Mouse (Mus musculus): Measurements from ENCODE around the gene Ildr2.

Ildr2 gene

DNA sequence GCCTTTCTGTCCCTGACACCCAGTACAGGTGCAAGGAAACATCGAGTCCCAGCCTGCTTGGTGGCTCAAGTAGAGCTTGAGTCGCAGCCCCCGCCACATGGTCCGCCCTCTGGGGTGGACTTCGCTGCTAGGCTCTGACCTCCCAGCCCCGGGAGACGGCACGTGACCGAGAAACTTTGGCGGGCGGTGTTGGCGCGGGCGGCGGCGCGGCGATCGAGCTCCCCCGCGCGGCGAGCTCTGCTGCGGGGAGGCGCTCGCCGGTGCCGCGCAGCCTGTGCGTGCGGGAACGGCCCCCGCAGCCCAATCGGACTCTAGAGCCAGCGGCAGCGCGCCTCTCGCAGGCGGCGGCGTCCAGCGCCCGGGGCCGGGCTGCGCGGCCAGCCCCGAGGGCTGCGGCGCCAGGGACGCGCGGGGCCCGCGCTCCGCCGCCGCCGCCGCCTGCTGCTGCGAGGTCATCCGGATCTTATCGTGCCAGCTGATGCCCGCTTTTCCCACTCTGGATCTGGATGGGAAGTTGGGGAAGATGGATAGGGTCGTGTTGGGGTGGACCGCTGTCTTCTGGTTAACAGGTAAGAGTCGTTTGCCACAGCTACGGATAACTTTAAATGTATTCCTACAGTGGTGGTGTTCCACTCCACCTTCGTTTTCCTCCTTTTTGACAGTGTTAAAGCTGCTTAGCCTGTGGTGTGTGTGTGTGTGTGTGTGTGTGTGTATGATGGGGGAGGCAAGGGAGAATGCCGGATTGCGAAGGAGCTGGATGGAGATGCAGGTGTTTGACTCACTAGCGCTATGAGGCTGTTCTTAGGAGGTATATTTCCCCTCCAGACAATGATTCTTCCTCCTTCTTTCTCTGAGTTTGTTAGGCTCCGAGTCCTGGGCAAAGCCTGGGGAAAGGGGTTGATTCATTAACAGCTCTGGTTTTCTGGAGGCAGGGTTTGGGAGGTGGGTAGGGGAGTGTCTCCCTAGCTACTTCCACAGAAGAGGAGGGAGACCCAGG is at the start of gene Ildr2:
Gene Ildr2, plus strand, starts transcription at position 242 of the 997 bp plus-strand sequence.
- ChIA-PET POLR2A (interaction anchor here (0.6 to 1.0 kb wide), 5 partner anchors 13 to 126 kb away, joined by 3 read pairs; no protein-coding TSS in a partner anchor), CTCF (interaction anchor here in 1 of 4 experiments (0.9 to 1.5 kb wide), 4 partner anchors 11 to 65 kb away, joined by 3 read pairs; no protein-coding TSS in a partner anchor)

DNA sequence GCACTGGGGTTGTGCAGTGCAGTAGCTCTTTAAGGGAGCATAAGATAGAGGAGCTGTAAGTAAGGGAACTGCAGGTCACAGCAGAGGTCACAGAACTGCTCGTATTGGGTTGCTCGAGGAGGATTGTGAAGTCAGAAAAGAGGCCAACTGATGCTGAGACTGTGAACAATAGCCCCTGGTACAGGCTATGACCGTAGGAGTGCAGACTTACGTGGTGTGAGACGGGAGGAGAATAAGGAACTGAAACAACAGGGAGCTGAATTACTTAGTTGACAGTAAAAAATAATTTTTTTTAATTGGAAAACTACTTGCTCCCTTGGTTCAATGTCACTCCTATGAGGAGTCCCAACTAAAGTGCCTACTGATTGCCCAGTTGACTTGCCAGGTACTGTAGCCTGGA is 49.8 kb upstream of the Ildr2 start:
- CTCF ChIA-PET, result no interaction called here
- POLR2A ChIA-PET, result no interaction called here

DNA sequence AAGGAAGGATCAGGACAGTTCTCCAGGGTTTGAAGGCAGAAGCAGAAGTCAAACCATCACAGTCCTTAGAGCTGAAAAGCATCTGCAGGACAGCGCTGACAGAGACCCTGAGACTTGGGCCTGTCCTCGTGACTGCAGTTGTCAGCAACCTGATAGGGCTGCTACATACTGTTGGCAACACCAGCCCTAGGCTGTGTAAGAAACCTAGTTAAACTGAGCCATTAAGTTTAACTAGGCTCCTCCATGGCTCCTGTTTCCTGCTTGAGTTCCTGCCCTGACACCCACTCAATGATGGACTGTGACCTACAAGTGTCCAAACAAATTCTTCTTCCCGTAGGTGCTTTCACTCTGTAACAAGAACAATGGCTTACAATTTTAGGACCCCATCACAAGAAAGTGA is 48.8 kb upstream of the Ildr2 start:
- ChIA-PET CTCF (no interaction called here), POLR2A (no interaction called here)

GRCm38 (mm10) chr1:166209371-166209770 is 44.6 kb upstream of the Ildr2 start:
- ChIA-PET CTCF (no interaction called here), POLR2A (interaction anchor here in 2 of 4 experiments (0.5 to 0.6 kb wide), 2 partner anchors 24 to 142 kb away, joined by 3 read pairs; no protein-coding TSS in a partner anchor)

DNA sequence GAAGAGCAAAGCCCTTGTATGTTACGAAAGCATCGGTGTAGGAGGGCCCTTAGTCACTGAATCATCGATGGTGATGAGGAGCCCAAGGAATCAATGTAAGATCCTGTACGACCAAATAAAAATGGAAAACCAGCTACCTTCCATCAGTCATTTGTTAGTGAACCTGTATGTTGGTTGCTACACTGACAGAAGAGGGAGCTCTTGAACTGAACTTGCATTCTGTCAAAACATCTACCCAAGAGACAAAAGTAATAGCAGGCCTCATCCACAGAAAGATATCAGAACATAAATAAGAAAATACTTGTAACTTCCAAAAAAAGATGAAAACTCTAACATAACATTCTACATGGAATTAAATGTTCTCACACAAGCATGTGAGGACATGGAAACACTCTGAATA is 39.8 kb upstream of the Ildr2 start:
- ChIA-PET CTCF (interaction anchor here in 2 of 4 experiments (0.5 to 1.6 kb wide), 2 partner anchors 94 to 105 kb away, joined by 8 to 15 read pairs; no protein-coding TSS in a partner anchor), POLR2A (interaction anchor here in 1 of 4 experiments (0.6 kb wide), 1 partner anchor 115 kb away, joined by 3 read pairs; no protein-coding TSS in a partner anchor)

- POLR2A ChIA-PET, result interaction anchor here in 1 of 4 experiments (0.5 to 0.6 kb wide), 2 partner anchors 170 to 1005 kb away, joined by 4 read pairs; no protein-coding TSS in a partner anchor
- CTCF ChIA-PET, result interaction anchor here in 2 of 4 experiments (0.7 to 1.4 kb wide), 2 partner anchors 81 to 1314 kb away, joined by 6 to 7 read pairs; no protein-coding TSS in a partner anchor
Measured at GRCm38 (mm10) chr1:166238315-166238969, 15.5 kb upstream of the Ildr2 start, which contains the start of gene Mael. Mael (minus strand) TSS chr1:166238747.

GRCm38 (mm10) chr1:166244285-166244684 is 9.7 kb upstream of the Ildr2 start:
- CTCF ChIA-PET, result interaction anchor here in 1 of 4 experiments (1.7 kb wide), 1 partner anchor 24 kb away, joined by 4 read pairs; no protein-coding TSS in a partner anchor
- POLR2A ChIA-PET, result no interaction called here

DNA sequence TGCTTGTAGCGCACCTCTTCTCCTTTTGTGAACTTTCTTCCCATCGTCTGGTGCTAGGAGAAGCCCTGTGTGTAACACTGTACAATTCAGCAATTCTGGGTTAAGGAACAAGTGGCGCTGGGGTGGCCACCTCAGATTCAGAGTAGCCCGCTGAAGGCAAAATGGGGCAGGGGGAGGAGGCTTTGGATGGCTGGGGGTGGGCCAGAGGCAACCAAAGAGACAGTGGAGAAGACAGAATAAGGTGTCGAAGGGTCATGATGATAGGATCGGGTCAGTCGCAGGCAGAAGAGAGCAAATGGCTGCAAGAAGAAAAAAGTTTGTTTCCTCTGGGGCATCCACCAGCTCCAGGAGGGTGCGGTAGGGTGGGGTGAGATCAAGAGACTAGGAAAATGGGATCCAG is 1.2 kb downstream of the Ildr2 start:
- ChIA-PET CTCF (interaction anchor here in 2 of 4 experiments (0.5 to 1.5 kb wide), 4 partner anchors 28 to 475 kb away, joined by 3 to 5 read pairs (median 3); no protein-coding TSS in a partner anchor), POLR2A (interaction anchor here (0.7 to 1.0 kb wide), 4 partner anchors 14 to 125 kb away, joined by 3 read pairs; no protein-coding TSS in a partner anchor)

DNA sequence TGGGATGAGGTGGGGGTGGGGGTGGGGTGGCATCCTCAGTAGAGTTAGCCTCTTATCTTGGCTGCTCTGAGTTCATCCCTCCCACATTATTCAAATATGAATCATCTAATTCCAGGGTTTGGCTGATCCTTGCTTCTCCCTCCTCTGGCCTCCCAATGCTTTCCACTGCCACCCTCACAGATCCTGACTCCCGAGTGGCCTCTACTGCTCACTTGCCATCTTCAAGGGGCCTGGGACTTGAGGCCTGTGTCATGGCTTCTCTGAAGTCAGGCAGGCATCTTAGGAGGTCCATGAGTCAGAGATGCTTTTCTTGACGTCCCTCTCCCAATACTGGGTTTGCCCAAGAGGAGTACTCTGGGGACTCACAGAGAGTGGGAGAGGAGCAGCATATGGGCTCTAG is 1.7 kb downstream of the Ildr2 start:
- POLR2A ChIA-PET, result no interaction called here

GRCm38 (mm10) chr1:166256302-166256701 is 2.4 kb downstream of the Ildr2 start:
- ChIA-PET CTCF (no interaction called here), POLR2A (no interaction called here)

More for the DNA sequence above, 1.7 kb downstream of the Ildr2 start:
- CTCF ChIA-PET, result interaction anchor here in 1 of 4 experiments (0.6 kb wide), 1 partner anchor 22 kb away, joined by 3 read pairs; no protein-coding TSS in a partner anchor

DNA sequence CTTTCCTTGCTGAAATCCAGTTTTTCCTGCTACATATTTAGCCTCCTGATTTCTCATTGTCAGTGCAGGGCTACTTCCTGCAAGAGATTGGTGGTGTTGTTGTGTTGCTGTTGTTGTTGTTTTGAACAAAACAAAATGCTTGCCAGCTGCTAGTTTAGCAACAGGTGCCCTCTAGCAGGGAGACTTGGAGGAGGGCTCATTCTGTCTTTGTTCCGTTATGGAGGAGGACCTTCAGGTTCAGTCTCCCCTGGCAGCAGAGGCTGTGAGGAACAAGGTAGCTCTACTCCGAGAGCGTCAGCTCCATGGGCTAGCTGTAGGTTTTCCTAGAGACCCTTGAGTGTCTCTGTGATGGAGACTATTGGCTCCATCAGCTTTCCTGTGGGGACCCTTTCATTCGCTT is 3.0 kb downstream of the Ildr2 start:
- POLR2A ChIA-PET, result no interaction called here
- CTCF ChIA-PET, result no interaction called here

GRCm38 (mm10) chr1:166259526-166259925 is 5.6 kb downstream of the Ildr2 start:
- CTCF ChIA-PET, result interaction anchor here in 2 of 4 experiments (0.7 to 0.9 kb wide), 2 partner anchors 59 to 1600 kb away, joined by 3 to 4 read pairs; no protein-coding TSS in a partner anchor
- POLR2A ChIA-PET, result no interaction called here

GRCm38 (mm10) chr1:166266001-166266705 is 12.2 kb downstream of the Ildr2 start:
- ChIA-PET CTCF (no interaction called here), POLR2A (no interaction called here)

GRCm38 (mm10) chr1:166266918-166267317 is 13.0 kb downstream of the Ildr2 start:
- ChIA-PET CTCF (interaction anchor here in 1 of 4 experiments (0.6 kb wide), 1 partner anchor 32 kb away, joined by 4 read pairs; no protein-coding TSS in a partner anchor), POLR2A (no interaction called here)

- CTCF ChIA-PET, result interaction anchor here in 1 of 4 experiments (0.8 kb wide), 1 partner anchor 25 kb away, joined by 4 read pairs; no protein-coding TSS in a partner anchor
- POLR2A ChIA-PET, result no interaction called here
Measured at GRCm38 (mm10) chr1:166268218-166268617, 14.3 kb downstream of the Ildr2 start.

GRCm38 (mm10) chr1:166278786-166279185 is 24.8 kb downstream of the Ildr2 start:
- CTCF ChIA-PET, result interaction anchor here in 1 of 4 experiments (0.6 kb wide), 1 partner anchor 117 kb away, joined by 3 read pairs; no protein-coding TSS in a partner anchor

DNA sequence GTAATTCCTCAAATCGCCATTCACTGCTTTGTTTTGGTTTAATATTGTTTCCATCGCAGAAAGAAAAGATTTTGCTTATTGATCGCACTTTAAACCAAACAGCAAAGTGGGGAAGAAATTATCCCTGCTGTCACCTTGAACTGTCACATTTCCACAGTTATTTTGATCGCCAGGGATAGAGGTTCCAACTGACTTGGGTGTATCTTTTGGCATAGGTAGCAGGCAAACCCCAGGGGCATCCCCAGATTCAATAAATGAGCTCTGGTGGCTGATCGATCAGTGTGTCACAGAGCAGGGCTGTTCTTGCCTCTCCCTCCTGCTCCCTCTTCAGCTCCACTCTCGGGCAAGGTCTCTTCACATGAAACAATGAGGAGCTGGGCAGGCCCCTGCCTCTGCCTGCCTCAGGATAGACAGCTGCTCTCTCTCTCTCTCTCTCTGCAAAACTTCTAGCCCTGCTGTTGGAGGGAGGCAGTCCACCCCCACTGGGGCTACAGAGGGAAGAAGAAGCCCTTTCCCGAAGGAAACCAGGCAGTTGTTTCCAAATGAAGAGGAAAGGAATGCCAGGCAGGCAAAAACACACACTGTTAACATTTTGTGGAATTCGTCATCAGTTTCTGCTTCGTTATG is 25.8 kb downstream of the Ildr2 start:
- POLR2A ChIA-PET, result interaction anchor here in 1 of 4 experiments (0.9 to 1.1 kb wide), 2 partner anchors 40 to 64 kb away, joined by 3 read pairs; no protein-coding TSS in a partner anchor
- CTCF ChIA-PET, result interaction anchor here in 2 of 4 experiments (0.7 kb wide), 2 partner anchors 36 to 179 kb away, joined by 3 read pairs; no protein-coding TSS in a partner anchor

More at GRCm38 (mm10) chr1:166278786-166279185, 24.8 kb downstream of the Ildr2 start:
- POLR2A ChIA-PET, result interaction anchor here in 1 of 4 experiments (0.8 to 0.9 kb wide), 2 partner anchors 11 to 41 kb away, joined by 3 read pairs; no protein-coding TSS in a partner anchor

- ChIA-PET POLR2A (interaction anchor here in 1 of 4 experiments (1.1 kb wide), 1 partner anchor 63 kb away, joined by 3 read pairs; no protein-coding TSS in a partner anchor), CTCF (no interaction called here)
Measured at GRCm38 (mm10) chr1:166280566-166280965, 26.6 kb downstream of the Ildr2 start.

All from embryonic stem cell, embryonic (primary cell).